Mouse (Mus musculus) G1E-ER4 (cell line): ENCODE measurements around the gene Gm45140. TPM values are rescaled to one million over a fixed set of nuclear protein-coding genes. Genes with fewer than 3 reads are reported as not detected.

Experiments
- GATA1 ChIP-seq: IDR thresholded peaks from one replicate; pipeline ENCODE4 v1.8.0; 2012; ENCODE audit warnings: low read length, inconsistent platforms
- polyA plus RNA-seq: library from polyadenylated mRNA; stranded (reverse); fragments of >175 nt; gene quantifications from 2 replicates; pipeline ENCODE4 v1.2.3, GENCODE M21; 2012

The Gm45140 gene
- polyA plus RNA-seq, 1 experiment, result 11.0 TPM

DNA sequence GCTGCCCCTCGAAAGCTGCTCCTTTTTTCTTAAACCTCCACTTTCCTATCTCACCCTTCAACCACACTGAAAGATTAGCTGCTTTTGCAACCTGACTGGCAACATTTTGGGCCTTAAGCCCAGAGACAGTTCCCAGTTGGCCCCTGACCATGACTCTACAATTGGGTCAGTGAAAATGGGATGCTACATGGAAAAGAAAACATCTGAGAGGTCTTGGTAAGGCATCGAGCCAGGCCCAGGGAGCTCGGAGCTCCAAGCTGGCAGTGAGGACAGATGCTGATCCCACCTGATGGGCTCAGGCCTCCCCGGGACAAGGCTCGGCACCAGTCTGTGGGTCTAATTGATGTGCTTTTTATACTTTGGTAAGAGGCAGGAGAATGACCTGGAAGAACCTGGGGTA lies 43.8 kb downstream of the Gm45140 start:
- TF ChIP-seq GATA1, result no peak

- TF ChIP-seq GATA1, result no peak
These were observed 44.7 kb downstream of the Gm45140 start for GRCm38 (mm10) chr6:87790779-87791480.

- no peak for TF ChIP-seq GATA1
These were observed 45.8 kb downstream of the Gm45140 start for GRCm38 (mm10) chr6:87789791-87790190.

DNA sequence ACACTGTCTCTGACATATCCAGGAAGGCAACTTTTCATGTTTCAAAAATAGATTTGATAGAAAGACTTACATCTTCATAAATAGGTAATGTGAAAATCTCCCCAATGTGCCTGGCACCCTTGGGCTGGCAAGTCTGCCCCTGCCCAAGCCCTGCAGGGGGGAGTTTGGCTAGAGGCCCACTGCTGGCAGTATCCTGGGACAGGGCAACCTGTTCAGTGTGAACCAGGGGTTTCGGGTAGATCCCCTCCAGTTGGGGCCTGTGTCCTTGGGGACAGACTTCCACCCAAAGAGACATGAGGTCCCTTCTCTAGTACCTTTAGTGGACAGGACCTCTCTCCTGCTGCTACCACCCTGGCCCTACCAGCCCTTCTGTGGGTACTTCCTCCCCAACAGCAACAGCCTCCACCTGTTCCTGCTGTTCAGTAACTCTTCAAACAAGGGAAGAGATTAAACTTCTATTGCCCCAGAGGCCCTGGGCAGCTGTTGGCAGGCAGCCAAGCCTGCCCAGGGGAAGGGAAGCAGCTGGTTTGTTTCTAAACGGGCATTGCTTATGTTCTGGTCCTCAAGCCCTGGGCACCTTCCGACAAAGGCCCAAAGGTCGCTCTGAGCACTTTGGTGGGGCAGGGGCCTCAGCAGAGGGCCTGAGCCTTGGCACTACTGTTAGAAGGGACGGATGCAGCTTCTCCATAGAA lies 46.6 kb downstream of the Gm45140 start:
- no peak for TF ChIP-seq GATA1

DNA sequence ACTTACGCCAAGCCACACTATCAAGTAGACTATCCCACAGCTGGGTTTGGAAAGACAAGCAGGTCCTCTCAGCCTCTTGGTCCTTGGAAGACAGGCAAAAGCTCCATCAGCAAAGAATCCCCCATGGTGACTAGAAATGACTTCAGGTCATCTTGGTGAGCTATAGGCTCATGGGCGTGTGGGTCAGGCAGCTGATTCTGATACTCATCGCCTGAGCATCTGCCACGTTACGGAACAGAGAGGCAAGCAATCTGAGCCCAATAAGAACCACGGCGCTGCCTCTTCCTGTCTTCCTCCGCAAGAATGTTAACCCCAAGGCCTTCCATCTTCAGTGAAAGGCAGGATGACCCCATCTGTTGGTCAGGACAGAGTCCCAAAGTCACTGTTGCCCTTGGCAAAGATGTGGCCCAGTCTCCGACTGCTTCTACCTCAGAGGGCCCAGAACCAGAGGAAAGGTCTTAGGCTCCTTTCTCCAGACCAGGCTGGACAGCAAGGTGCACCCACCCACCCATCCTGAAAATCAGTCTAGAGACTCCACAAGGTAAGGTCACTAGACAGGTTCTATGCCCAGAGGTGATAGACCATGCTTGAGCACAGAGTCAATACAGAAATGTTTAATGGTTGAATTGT lies 47.2 kb downstream of the Gm45140 start:
- TF ChIP-seq GATA1, result no peak

GRCm38 (mm10) chr6:87787108-87787890 lies 48.3 kb downstream of the Gm45140 start:
- TF ChIP-seq GATA1, result no peak

DNA sequence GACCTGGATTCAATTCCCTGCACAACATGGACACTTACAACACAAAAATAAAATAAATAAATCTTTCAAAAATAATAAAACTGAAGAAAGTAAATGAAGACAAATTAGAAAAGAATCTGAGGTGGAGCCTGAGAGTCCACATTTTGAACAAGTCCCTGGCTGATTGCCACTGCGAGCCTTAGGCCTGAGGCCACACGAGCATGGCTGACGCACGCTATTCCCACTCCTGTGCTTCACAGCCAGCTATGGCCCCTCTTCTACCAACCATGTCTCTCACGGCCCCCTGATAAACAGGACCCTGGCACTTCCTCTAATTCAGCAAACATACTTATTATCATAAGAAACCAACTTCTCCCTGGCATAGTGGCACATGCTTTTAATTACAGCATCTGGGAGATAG lies 49.0 kb downstream of the Gm45140 start:
- TF ChIP-seq GATA1, result no peak

DNA sequence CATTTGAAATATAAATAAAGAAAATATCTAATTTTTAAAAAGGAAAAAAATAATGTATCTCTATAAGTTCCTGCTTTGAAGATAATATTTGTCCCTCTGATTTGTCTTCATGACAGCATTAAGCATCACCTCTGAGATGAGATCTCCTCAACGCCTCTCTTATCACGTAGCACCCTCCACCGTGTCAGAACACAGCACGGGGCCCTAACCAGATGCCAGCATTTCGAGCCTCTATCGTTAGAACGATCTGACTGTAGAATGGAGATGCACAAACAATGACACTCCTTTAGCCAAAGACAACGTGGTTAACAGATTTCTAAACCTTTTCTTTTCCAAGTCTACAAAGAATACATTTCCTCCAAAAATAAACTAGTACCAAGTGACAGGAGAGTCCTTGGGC lies 51.6 kb downstream of the Gm45140 start:
- TF ChIP-seq GATA1, result no peak

GRCm38 (mm10) chr6:87780546-87781301 lies 54.9 kb downstream of the Gm45140 start:
- no peak for TF ChIP-seq GATA1

DNA sequence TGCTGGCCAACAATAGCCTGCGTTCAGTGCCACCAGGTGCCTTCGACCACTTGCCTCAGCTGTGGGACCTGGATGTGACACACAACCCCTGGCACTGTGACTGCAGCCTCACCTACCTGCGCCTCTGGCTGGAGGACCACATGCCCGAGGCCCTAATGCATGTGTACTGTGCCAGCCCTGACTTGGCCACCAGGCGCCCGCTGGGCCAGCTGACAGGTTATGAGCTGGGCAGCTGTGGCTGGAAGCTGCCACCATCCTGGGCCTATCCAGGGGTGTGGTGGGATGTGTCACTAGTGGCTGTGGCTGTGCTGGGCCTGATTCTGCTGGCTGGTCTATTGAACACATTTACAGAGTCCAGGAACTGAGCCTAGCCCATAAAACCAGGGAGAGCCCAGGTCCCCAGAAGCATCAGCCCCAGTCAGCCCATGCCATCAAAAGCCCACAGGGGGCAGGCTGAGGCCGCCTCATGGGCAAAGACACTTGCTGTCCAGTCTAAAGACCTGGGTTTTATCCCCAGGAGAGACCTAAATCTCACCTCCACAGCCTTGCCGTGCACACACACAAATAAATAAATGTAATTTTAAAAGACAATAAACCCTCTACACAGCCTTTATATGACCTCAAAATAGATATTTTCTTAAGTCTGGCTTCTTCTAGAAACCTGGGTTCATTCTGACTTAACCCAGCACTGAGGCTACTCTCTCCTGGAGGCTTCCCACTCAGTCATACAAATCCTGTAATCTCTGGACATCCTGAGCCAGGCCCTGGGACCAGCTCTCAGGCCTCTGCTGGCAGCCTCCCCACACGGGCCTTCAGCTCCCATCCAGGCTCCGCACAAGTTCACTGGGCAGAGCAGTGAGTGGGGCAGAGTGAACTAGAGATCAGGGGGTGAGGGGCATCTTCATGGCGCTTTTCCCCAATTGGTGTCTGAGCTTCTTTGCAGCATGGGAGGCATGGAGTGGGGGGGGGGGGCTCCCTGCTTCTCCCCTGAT lies 56.1 kb downstream of the Gm45140 start:
- no peak for TF ChIP-seq GATA1

DNA sequence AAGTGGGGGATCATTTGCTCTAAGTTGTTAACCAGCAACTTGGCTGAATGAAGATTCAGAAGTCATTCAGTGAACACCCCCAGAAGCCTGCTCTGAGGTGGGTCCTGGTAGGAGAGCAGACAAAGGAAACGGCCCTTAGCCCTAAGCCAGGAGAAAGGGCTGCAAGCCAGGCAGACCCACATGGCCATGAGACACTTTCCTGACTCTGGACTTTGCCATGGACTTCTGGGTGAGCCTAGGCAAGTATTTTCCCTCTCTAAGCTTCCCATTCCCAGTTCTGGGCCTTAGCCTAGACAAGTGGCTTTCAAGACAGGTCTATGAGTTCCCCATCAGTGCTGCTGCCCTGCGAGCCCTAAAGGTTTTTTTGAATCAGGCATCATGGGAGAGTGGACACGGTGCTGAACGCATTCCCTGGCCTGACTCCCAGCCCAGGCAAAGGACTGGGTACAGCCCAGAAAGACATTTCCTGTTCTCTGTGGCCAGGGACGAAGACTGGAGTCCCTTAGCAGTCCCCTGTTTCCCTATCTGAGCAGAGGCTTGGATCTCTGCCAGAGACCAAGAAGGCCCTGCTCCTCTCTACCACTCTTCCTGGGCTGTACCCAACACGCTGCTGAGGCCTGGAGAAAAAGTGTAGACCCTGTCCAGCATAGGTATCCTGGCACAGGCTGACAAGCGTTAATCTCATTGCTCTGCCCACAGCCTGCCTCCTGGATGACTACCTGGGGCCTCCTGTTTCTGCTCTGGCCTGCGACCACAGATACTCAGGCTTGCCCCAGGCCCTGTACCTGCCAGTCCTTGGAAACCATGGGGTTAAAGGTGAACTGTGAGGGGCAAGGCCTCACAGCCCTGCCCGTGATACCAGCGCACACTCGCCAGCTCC lies 57.1 kb downstream of the Gm45140 start:
- no peak for TF ChIP-seq GATA1

DNA sequence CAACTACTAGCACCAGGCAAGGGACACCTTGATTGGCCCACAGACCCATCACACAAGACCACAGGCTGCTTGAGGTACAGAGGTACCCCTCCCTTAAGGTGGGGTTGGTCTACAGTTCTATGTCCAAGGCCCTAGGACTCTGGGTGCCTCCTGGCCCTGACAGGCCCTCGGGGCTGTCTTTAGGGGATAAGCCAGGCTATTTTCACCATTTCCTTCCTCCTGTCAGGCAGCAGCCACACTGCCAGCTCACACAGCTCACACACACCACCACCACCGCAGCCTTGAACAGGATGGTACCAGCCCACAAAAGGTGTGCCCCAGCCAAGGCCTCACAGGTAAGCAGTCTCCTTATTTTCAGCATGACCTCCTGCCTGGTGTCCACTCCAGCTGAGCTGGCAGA lies 57.8 kb downstream of the Gm45140 start, which contains the start of gene Gp9:
TSS of gene Gp9 (plus strand) at position 231 of the 400 bp plus-strand sequence.
- TF ChIP-seq GATA1, result no peak

GRCm38 (mm10) chr6:87776663-87777062 lies 58.9 kb downstream of the Gm45140 start:
- no peak for TF ChIP-seq GATA1
